Mouse (Mus musculus) intestine, embryonic 16.5 days (tissue): Measurements from ENCODE around the gene Prdx5. TPM values are rescaled to one million over a fixed set of nuclear protein-coding genes. Genes with fewer than 3 reads are reported as not detected.
A peak's percentile ranks its signal among the peaks of the same experiment; 100 is the strongest.
"Not testable (repeated sequence)": the region's sequence is repeated elsewhere in the genome, so short reads cannot be mapped to it uniquely, and the experiment has no call there.

Source experiments
- ATAC-seq: fragments of 200-750 bp; cut with Nextera tagmentation; 2 replicates; pipeline ENCODE4 v1.8.0; 2017; ENCODE audit warnings: moderate TSS enrichment, moderate library complexity
- H3K27ac ChIP-seq: fragments of 300-500 bp; sonication (generic); 2 replicates; pipeline ENCODE4 v1.5.1; 2014; ENCODE audit warnings: mild to moderate bottlenecking, low read length
- H3K27me3 ChIP-seq: fragments of 300-500 bp; sonication (generic); replicated peaks from 2 replicates; pipeline ENCODE4 v1.6.1; 2014; ENCODE audit warnings: low read length, control low read depth, mixed read lengths; ENCODE audit not compliant: control insufficient read depth, insufficient read depth
- H3K36me3 ChIP-seq: fragments of 300-500 bp; sonication (generic); 2 replicates; pipeline ENCODE4 v1.6.1; 2014; ENCODE audit warnings: low read length, control low read depth; ENCODE audit not compliant: control insufficient read depth, insufficient read depth
- H3K4me1 ChIP-seq: fragments of 300-500 bp; sonication (generic); 2 replicates; pipeline ENCODE4 v1.6.1; 2014; ENCODE audit warnings: low read length, control low read depth, mixed read lengths; ENCODE audit not compliant: control insufficient read depth, insufficient read depth
- H3K4me2 ChIP-seq: fragments of 300-500 bp; sonication (generic); 2 replicates; pipeline ENCODE4 v1.6.1; 2014; ENCODE audit warnings: low read depth, low read length, control low read depth
- H3K4me3 ChIP-seq: fragments of 300-500 bp; sonication (generic); 2 replicates; pipeline ENCODE4 v1.5.1; 2014; ENCODE audit warnings: mild to moderate bottlenecking, low read length
- H3K9ac ChIP-seq: fragments of 300-500 bp; sonication (generic); 2 replicates; pipeline ENCODE4 v1.6.1; 2014; ENCODE audit warnings: low read depth, low read length
- H3K9me3 ChIP-seq: fragments of 300-500 bp; sonication (generic); 2 replicates; pipeline ENCODE4 v1.6.1; 2016; ENCODE audit warnings: low read length, control low read depth; ENCODE audit not compliant: control insufficient read depth
- WGBS: fragments of 180-500 bp; shearing (Covaris S2); extraction: QIAGEN DNeasy Blood & Tissue Kit; methylation state at CpG from one replicate; pipeline ENCODE4 v1.1.7; 2014; 5-methylcytosine and 5-hydroxymethylcytosine counted together
- polyA plus RNA-seq: library from polyadenylated mRNA; unstranded; fragments of >200 nt; fragmentation: Nextera tagmentation; extraction: Ambion mirVana; gene quantifications from 2 replicates; pipeline ENCODE4 v1.2.1, GENCODE M21; 2015

Prdx5 gene
- polyA plus RNA-seq, 1 experiment from 2014 or later = 234 TPM

DNA sequence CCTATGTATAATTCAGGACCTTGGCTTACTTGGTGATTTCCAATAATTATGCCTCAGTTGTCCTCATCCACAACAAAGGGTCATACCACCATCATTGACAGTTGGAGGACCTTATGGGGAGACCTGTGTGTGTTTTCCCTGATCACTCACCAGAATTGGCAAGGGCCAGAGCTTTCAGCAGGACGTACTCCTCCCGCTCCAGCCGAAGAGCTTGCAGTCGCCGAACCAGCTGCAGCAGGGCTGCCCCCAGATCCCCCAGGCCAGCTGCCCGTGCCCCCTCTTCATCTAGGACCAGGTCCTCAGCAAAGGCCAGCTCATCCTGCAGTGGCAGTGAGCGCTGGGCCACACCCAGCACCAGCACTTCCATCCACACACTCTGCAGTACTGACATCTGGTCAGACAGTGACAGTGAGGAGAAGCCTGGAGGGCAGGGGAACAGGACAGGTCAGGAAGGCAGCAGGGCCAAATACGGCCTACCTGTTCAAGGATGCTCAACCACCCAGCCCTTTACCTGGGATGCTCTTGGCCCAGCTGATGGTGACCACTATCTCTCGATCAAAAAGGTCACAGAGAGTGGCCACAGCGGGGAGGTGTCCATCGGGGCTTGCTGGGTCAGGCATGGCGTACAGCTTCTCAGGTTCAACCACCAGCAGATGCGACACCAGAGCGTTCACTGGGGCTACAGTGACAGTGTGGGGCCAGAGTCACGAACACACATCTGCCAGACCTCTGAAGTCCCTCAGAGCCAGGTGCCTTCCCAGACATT, 2.5 kb upstream of the Prdx5 start:
- Histone ChIP-seq H3K4me3 (no peak overlapping the region), H3K4me1 (peaks cover 22% of the 10 kb centered on the region), H3K27me3 (no peaks in the 10 kb centered on the region), H3K36me3 (peaks cover 22% of the 10 kb centered on the region), H3K9ac (no peak overlapping the region), H3K4me2 (no peak overlapping the region), H3K9me3 (no peaks in the 10 kb centered on the region), H3K27ac (no peak overlapping the region)
- 93% methylated on average over 15 of the region's 15 CpGs for WGBS
- ATAC-seq = no peak

- Histone ChIP-seq H3K4me3 (peak overlapping the region; percentile 28), H3K9me3 (no peaks in the 10 kb centered on the region), H3K4me1 (peaks cover 19% of the 10 kb centered on the region), H3K4me2 (peak overlapping the region; percentile 58), H3K36me3 (peaks cover 19% of the 10 kb centered on the region), H3K27me3 (no peaks in the 10 kb centered on the region), H3K9ac (peak overlapping the region; percentile 49), H3K27ac (peak overlapping the region; percentile 23; the same call in 1 of the 2 replicates)
- WGBS = 81% methylated on average over 19 of the region's 19 CpGs
- no peak for ATAC-seq
Observed at GRCm38 (mm10) chr19:6911101-6912074, 1.5 kb upstream of the Prdx5 start.

GRCm38 (mm10) chr19:6910306-6910705, 400 bp upstream of the Prdx5 start:
- Histone ChIP-seq H3K4me3 (peak overlapping the region; percentile 60), H3K4me2 (peak overlapping the region; percentile 58), H3K36me3 (peaks cover 22% of the 10 kb centered on the region), H3K4me1 (peaks cover 17% of the 10 kb centered on the region), H3K27ac (peak overlapping the region; percentile 99), H3K9ac (peak overlapping the region; percentile 77)
- H3K9me3 ChIP-seq, H3K27me3 ChIP-seq: not testable (repeated sequence)
- peak; percentile 48 for ATAC-seq
- 0% methylated on average over 30 of the region's 30 CpGs for WGBS

DNA sequence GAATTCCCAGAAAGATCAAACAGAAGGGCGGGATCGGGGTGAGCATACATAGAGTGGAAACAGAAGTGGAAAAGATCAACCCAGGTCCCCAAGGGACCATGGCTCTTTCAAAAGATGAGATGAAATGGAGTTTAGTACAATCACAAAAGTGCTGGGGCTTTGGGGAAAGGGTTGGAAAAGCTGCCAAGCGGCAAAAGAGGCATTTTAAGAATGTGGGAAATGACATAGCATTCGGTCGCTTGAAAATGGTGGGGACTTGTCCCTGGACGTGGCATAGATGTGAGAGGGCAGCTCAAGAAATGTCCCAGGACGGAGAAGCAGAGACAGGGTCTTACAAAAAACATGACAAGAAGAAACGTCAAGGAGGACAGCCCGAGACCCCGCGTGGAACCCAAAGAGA, 885 bp downstream of the Prdx5 start:
- H3K4me1 ChIP-seq = peaks cover 17% of the 10 kb centered on the region
- H3K9ac ChIP-seq = peak overlapping the region; percentile 77
- H3K4me3 ChIP-seq = peak overlapping the region; percentile 60
- H3K9me3 ChIP-seq = no peaks in the 10 kb centered on the region
- peaks cover 26% of the 10 kb centered on the region for H3K36me3 ChIP-seq
- ATAC-seq = no peak; the same call in 1 of the 2 replicates
- peak overlapping the region; percentile 58 for H3K4me2 ChIP-seq
- no peaks in the 10 kb centered on the region for H3K27me3 ChIP-seq
- H3K27ac ChIP-seq = peak overlapping the region; percentile 99
- WGBS = 4% methylated on average over 11 of the region's 11 CpGs

GRCm38 (mm10) chr19:6907811-6908540, 1.9 kb downstream of the Prdx5 start:
- 80% methylated on average over 7 of the region's 7 CpGs for WGBS
- H3K36me3 ChIP-seq = peaks cover 22% of the 10 kb centered on the region
- H3K27ac ChIP-seq = no peak overlapping the region
- peak overlapping the region; percentile 60 for H3K4me3 ChIP-seq
- H3K4me1 ChIP-seq = peaks cover 17% of the 10 kb centered on the region
- H3K4me2 ChIP-seq = peak overlapping the region; percentile 58
- no peaks in the 10 kb centered on the region for H3K9me3 ChIP-seq
- H3K9ac ChIP-seq = peak overlapping the region; percentile 41
- ATAC-seq = no peak
- no peaks in the 10 kb centered on the region for H3K27me3 ChIP-seq

DNA sequence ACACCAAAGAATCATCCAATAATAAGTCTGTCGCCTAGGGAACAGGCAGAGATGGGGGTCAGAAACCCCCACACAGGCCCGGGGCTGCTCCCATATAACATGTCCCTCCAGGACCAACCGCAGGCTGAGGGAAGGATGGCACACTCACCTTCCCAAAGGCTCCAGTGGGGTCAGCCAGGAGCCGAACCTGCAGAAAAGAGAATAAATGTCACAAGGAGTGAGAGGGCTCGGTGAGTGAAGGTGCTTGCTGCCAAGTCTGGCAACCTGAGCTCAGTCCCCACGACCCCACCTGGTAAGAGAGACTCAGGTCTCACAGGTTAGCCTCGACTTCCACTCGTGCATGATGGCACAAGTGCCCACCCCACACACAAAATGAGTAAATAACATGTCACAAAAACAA, 2.8 kb downstream of the Prdx5 start:
- Histone ChIP-seq H3K27me3 (no peaks in the 10 kb centered on the region), H3K4me3 (no peak overlapping the region), H3K4me2 (no peak overlapping the region), H3K9ac (no peak overlapping the region), H3K9me3 (no peaks in the 10 kb centered on the region), H3K4me1 (peaks cover 14% of the 10 kb centered on the region), H3K36me3 (peaks cover 13% of the 10 kb centered on the region), H3K27ac (no peak overlapping the region)
- 88% methylated on average over 8 of the region's 8 CpGs for WGBS
- no peak for ATAC-seq

DNA sequence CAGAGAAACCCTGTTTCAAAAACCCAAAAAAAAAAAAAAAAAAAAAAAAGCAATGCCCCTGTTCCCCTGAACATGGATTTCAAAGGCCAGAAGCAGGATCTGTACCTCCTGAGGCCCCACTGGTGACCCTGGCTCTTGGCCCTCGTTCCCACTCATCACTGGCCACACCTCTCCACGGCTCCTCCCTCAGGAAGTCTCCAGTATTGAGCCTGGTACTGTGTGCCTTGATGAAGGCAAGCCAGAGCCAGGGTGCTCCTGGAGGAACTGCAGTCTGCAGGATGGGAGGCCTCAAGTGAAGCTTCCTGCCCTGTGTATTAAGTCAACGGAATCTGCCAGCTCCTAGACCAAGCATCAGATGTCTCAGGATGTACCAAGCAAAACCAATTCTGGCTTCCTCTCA, 3.7 kb downstream of the Prdx5 start:
- H3K9me3 ChIP-seq = no peaks in the 10 kb centered on the region
- peaks cover 11% of the 10 kb centered on the region for H3K4me1 ChIP-seq
- ATAC-seq = no peak
- no peaks in the 10 kb centered on the region for H3K27me3 ChIP-seq
- peaks cover 6% of the 10 kb centered on the region; the same call in 1 of the 2 replicates for H3K36me3 ChIP-seq
- 74% methylated on average over 3 of the region's 3 CpGs for WGBS
- H3K4me2 ChIP-seq = no peak overlapping the region
- no peak overlapping the region for H3K4me3 ChIP-seq
- 0 out of 2 replicates have a peak overlapping the region, but pooled peaks have one; percentile 14 for H3K9ac ChIP-seq
- H3K27ac ChIP-seq = no peak overlapping the region

DNA sequence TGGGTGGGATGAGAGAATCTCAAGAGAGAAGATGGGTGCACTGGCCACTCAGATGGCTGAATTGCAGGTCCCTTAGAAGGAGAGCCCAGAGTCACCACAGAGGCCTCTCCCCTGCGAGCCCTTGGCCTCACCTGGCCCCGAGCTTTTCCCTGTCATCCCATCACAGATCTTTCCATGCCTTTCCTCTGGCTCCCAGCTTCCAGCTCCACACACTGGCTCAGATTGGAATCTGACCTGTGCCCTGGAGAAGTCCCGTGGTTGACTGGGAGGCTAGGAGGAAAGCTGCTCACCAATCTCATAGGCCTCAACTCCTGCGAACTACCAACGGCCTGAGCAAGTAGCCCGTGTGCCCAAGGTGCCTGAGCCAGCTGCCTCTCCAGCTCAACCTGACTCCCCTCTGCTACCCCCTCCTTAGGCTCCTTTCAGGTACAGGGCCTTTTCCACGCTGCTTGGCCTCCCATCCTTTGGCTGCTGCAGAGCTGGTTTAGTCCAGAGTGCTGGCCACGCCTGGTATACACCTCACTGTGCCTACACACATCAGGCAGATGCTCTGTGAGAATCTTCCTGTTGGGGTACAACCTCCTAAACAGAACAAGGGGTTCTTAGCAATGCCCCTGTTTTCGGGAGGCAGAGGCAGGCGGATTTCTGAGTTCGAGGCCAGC, 4.3 kb downstream of the Prdx5 start:
- 91% methylated on average over 11 of the region's 11 CpGs for WGBS
- H3K27ac ChIP-seq = no peak overlapping the region
- H3K4me3 ChIP-seq = no peak overlapping the region
- no peak overlapping the region for H3K4me2 ChIP-seq
- peaks cover 6% of the 10 kb centered on the region; the same call in 1 of the 2 replicates for H3K36me3 ChIP-seq
- H3K9me3 ChIP-seq = no peaks in the 10 kb centered on the region
- ATAC-seq = no peak
- H3K4me1 ChIP-seq = peaks cover 7% of the 10 kb centered on the region
- no peaks in the 10 kb centered on the region for H3K27me3 ChIP-seq
- no peak overlapping the region for H3K9ac ChIP-seq
